In the genomic region with DNA sequence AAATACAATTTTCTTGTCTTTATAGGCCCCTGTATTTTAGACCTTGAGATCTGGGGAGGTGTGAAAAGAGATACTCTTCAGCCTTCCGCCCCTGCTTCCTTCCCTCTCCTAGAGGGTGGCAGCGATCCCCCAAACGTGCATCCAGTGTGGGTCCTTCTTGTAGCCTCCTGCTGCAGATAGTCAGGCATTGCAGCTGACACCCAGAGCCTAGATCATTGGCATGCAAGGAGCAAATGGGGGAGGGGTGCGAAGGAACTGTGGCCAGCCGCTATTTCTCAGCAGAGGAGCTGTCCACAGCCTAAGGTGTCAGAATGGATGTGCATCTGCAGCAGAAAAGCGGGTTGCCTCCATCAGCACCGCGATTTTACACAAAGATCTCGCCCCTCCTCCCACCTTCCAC, we compare ENCODE assay signal across 8 mouse cellular contexts.
A peak's percentile ranks its signal among the peaks of the same experiment; 100 is the strongest.
DNase-seq lines count a peak whose midpoint lies in the region; ATAC-seq and TF ChIP-seq lines count a peak whose summit lies in the region.

No protein-coding gene starts in this region.

- no peaks in the 10 kb centered on the region for H3K27me3 ChIP-seq in heart, embryonic 11.5 days (ENCODE audit: control insufficient read depth, insufficient read depth, low read length)
- no peaks in the 10 kb centered on the region for H3K27me3 ChIP-seq in limb, embryonic 12.5 days
- H3K27me3 ChIP-seq in stomach, postnatal 0 days (ENCODE audit: control insufficient read depth, insufficient read depth, low read length): no peaks in the 10 kb centered on the region

- 6% methylated on average over 9 of the region's 9 CpGs for WGBS in heart, embryonic 11.5 days (ENCODE audit: insufficient replicate concordance)
- 6% methylated on average over 9 of the region's 9 CpGs for WGBS in limb, embryonic 12.5 days
- WGBS in stomach, postnatal 0 days: 5% methylated on average over 9 of the region's 9 CpGs

- ATAC-seq in heart, embryonic 11.5 days (replicated peaks; ENCODE audit: insufficient number of reproducible peaks, low FRiP score, low TSS enrichment): peak; percentile 86
- ATAC-seq in limb, embryonic 12.5 days (ENCODE audit: insufficient number of reproducible peaks, insufficient read depth, low FRiP score, low TSS enrichment, low read depth): no peak
- no peak for ATAC-seq in stomach, postnatal 0 days (ENCODE audit: low FRiP score, low TSS enrichment)

- TF ChIP-seq CTCF in stomach, postnatal 0 days (IDR thresholded peaks at IDR 0.05; ENCODE audit: low read depth): no peak
- TF ChIP-seq CTCF in layer of hippocampus, adult 2 months (conservative IDR thresholded peaks at IDR 0.05): no peak

- no peak overlapping the region for H3K9ac ChIP-seq in heart, embryonic 11.5 days (ENCODE audit: low read depth, low read length)
- H3K9ac ChIP-seq in limb, embryonic 12.5 days (replicated peaks): no peak overlapping the region
- H3K9ac ChIP-seq in stomach, postnatal 0 days (ENCODE audit: low read length): no peak overlapping the region

- peak; percentile 80 to 81 for DNase-seq in cerebellum, postnatal 10 days
- DNase-seq in cerebellum, postnatal 36 days: no peak
- peak; percentile 64 for DNase-seq in R1 (ENCODE audit: low read depth, low spot score)
- DNase-seq in stomach, postnatal 0 days (ENCODE audit: low spot score): peak; percentile 14
- DNase-seq in urinary bladder, postnatal 36 days (ENCODE audit: low spot score in 2 of 2): no peak
- no peak for DNase-seq in layer of hippocampus, adult 2 months (ENCODE audit: low spot score in 2 of 2)

- H3K4me3 ChIP-seq in heart, embryonic 11.5 days (ENCODE audit: low read depth, low read length): no peak overlapping the region
- no peak overlapping the region for H3K4me3 ChIP-seq in limb, embryonic 12.5 days (replicated peaks)
- H3K4me3 ChIP-seq in stomach, postnatal 0 days (ENCODE audit: low read depth, low read length): no peak overlapping the region
- no peak overlapping the region for H3K4me3 ChIP-seq in layer of hippocampus, adult 2 months

- no peaks in the 10 kb centered on the region for H3K9me3 ChIP-seq in heart, embryonic 11.5 days (replicated peaks; ENCODE audit: control insufficient read depth, low read length)
- no peaks in the 10 kb centered on the region for H3K9me3 ChIP-seq in limb, embryonic 12.5 days
- H3K9me3 ChIP-seq in stomach, postnatal 0 days (ENCODE audit: control insufficient read depth, low read length): no peaks in the 10 kb centered on the region

- H3K4me2 ChIP-seq in heart, embryonic 11.5 days: peak overlapping the region; percentile 48
- 0 out of 2 replicates have a peak overlapping the region, but pooled peaks have one; percentile 13 for H3K4me2 ChIP-seq in limb, embryonic 12.5 days
- H3K4me2 ChIP-seq in stomach, postnatal 0 days (replicated peaks; ENCODE audit: low read depth): no peak overlapping the region

- no peak for TF ChIP-seq EP300 in stomach, postnatal 0 days (optimal IDR thresholded peaks at IDR 0.05)

- no peaks in the 10 kb centered on the region for H3K36me3 ChIP-seq in heart, embryonic 11.5 days (ENCODE audit: control insufficient read depth, insufficient read depth, low read length)
- H3K36me3 ChIP-seq in limb, embryonic 12.5 days: no peaks in the 10 kb centered on the region
- no peaks in the 10 kb centered on the region for H3K36me3 ChIP-seq in stomach, postnatal 0 days (ENCODE audit: control insufficient read depth, insufficient read depth, low read length)

- H3K4me1 ChIP-seq in heart, embryonic 11.5 days (ENCODE audit: control insufficient read depth, insufficient read depth, low read length): peaks cover 3% of the 10 kb centered on the region; the same call in 1 of the 2 replicates
- H3K4me1 ChIP-seq in limb, embryonic 12.5 days (replicated peaks): peaks cover 4% of the 10 kb centered on the region; the same call in 1 of the 2 replicates
- no peaks in the 10 kb centered on the region for H3K4me1 ChIP-seq in stomach, postnatal 0 days (replicated peaks; ENCODE audit: control insufficient read depth, insufficient read depth)

- H3K27ac ChIP-seq in heart, embryonic 11.5 days (ENCODE audit: low read depth, low read length): no peak overlapping the region
- no peak overlapping the region for H3K27ac ChIP-seq in limb, embryonic 12.5 days
- no peak overlapping the region for H3K27ac ChIP-seq in stomach, postnatal 0 days (replicated peaks)
- no peak overlapping the region for H3K27ac ChIP-seq in layer of hippocampus, adult 2 months

Comparison
In these comparisons a context has a peak if more than half of its experiments do, and no peak if none do; other contexts are left out.
1. DNase-seq: peak in cerebellum, postnatal 10 days (2 of 2), R1 (single experiment) and stomach, postnatal 0 days (single experiment); none in cerebellum, postnatal 36 days (0 of 2), urinary bladder, postnatal 36 days (0 of 2) and layer of hippocampus, adult 2 months (0 of 2).